Mouse (Mus musculus): Measurements from ENCODE around the gene Slc6a4.

DNA sequence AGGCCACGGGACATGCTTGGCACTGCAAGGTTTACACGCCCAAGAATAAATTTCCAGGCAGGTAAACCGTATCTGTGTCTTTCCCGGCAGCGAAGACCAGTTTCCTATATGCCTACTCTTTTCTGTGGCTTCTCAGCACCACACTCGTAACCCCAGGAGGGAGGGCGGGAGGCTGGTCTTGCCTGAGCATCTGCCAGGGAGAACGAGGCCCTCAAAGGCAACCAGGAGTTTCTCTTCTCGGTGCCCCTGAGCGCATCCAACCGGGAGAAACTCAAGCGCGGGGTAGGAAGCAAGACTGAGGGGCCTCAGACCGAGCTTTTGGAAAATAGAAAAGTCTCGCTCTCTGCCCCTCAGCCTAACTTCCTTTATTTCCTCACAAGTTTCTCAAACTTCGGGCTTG, 79.4 kb downstream of the Slc6a4 start:
- TF ChIP-seq POLR2A (IDR thresholded peaks at IDR 0.05; ENCODE audit: insufficient read depth, low read depth, low read length) = no peak
- TF ChIP-seq CTCF (IDR thresholded peaks at IDR 0.05) = no peak
- TF ChIP-seq EP300 (IDR thresholded peaks at IDR 0.05; ENCODE audit: insufficient read depth, low read depth, low read length) = no peak

Data from heart, adult 2 months (tissue).